Mouse (Mus musculus): ENCODE measurements around the gene Bloc1s3. TPM values are rescaled to one million over a fixed set of nuclear protein-coding genes. Genes with fewer than 3 reads are reported as not detected.

The Bloc1s3 gene
- total and polyA plus RNA-seq, 3 experiments, result 6.1 to 7.5 TPM; not detected in 1

GRCm38 (mm10) chr7:19531077-19531476, 22.9 kb upstream of the Bloc1s3 start:
- Histone ChIP-seq H3K4me1 (ENCODE audit: control insufficient read depth in 1 of 2, insufficient read depth in 2 of 2, low read length in 2 of 2) (no peaks in the 10 kb centered on the region), H3K27ac (ENCODE audit: control insufficient read depth, low read depth, low read length) (no peak overlapping the region), H3K4me3 (ENCODE audit: control insufficient read depth in 1 of 2, insufficient read depth in 1 of 2, low read depth in 2 of 2, low read length in 2 of 2) (no peak overlapping the region), H3K9me3 (replicated peaks; ENCODE audit: insufficient read depth, low read length) (no peaks in the 10 kb centered on the region), H3K27me3 (ENCODE audit: control insufficient read depth in 1 of 2, insufficient read depth in 2 of 2, low read length in 2 of 2) (no peaks in the 10 kb centered on the region), H3K9ac (ENCODE audit: control insufficient read depth, low read depth, low read length, poor library complexity, severe bottlenecking) (no peak overlapping the region), H3K79me2 (ENCODE audit: control insufficient read depth, insufficient read depth, low read length, poor library complexity) (no peaks in the 10 kb centered on the region), H3K36me3 (ENCODE audit: control insufficient read depth in 1 of 2, insufficient read depth in 2 of 2, low read length in 2 of 2) (peaks cover 0 to 6% of the 10 kb centered on the region in 2 experiments; a peak in 2 of 4 replicates)
- DNase-seq (ENCODE audit: low read depth, low spot score), result peak; percentile 39
- TF ChIP-seq MAX (IDR thresholded peaks at IDR 0.05; ENCODE audit: low read length) (no peak), ZMIZ1 (IDR thresholded peaks at IDR 0.05; ENCODE audit: low read depth, low read length) (no peak), USF2 (IDR thresholded peaks at IDR 0.05; ENCODE audit: borderline replicate concordance in 1 of 2, insufficient read depth in 1 of 2, low read depth in 1 of 2, low read length in 2 of 2) (no peak), CTCF (IDR thresholded peaks at IDR 0.05 in 2 of 3, conservative IDR thresholded peaks at IDR 0.05 in 1 of 3; ENCODE audit: control insufficient read depth in 1 of 3, insufficient read depth in 1 of 3, low read depth in 2 of 3, low read length in 3 of 3, poor library complexity in 1 of 3, severe bottlenecking in 1 of 3) (peak in 1 of 3 experiments; percentile 18; a peak in 1 of 6 replicates), KAT2A (conservative IDR thresholded peaks at IDR 0.05; ENCODE audit: low read depth, low read length) (no peak), GATA1 (IDR thresholded peaks at IDR 0.05; ENCODE audit: low read depth, low read length) (no peak), CHD1 (IDR thresholded peaks at IDR 0.05; ENCODE audit: low read depth, low read length) (no peak)

- Histone ChIP-seq H3K36me3 (ENCODE audit: control insufficient read depth in 1 of 2, insufficient read depth in 2 of 2, low read length in 2 of 2) (no peaks in the 10 kb centered on the region), H3K79me2 (ENCODE audit: control insufficient read depth, insufficient read depth, low read length, poor library complexity) (no peaks in the 10 kb centered on the region; the same call in 1 of the 2 replicates), H3K27ac (ENCODE audit: control insufficient read depth, low read depth, low read length) (no peak overlapping the region), H3K9me3 (replicated peaks; ENCODE audit: insufficient read depth, low read length) (no peaks in the 10 kb centered on the region), H3K4me1 (ENCODE audit: control insufficient read depth in 1 of 2, insufficient read depth in 2 of 2, low read length in 2 of 2) (peaks cover 0 to 4% of the 10 kb centered on the region in 2 experiments; a peak in 2 of 4 replicates), H3K9ac (ENCODE audit: control insufficient read depth, low read depth, low read length, poor library complexity, severe bottlenecking) (no peak overlapping the region), H3K4me3 (ENCODE audit: control insufficient read depth in 1 of 2, insufficient read depth in 1 of 2, low read depth in 2 of 2, low read length in 2 of 2) (no peak overlapping the region), H3K27me3 (ENCODE audit: control insufficient read depth in 1 of 2, insufficient read depth in 2 of 2, low read length in 2 of 2) (no peaks in the 10 kb centered on the region)
- TF ChIP-seq HCFC1 (IDR thresholded peaks at IDR 0.05; ENCODE audit: low read depth, low read length) (no peak), MYC (IDR thresholded peaks at IDR 0.05; ENCODE audit: low read depth, low read length) (no peak), E2F4 (IDR thresholded peaks at IDR 0.05; ENCODE audit: borderline replicate concordance, low read depth, low read length) (no peak), ZKSCAN1 (IDR thresholded peaks at IDR 0.05; ENCODE audit: low read depth, low read length) (no peak), USF2 (IDR thresholded peaks at IDR 0.05; ENCODE audit: borderline replicate concordance in 1 of 2, insufficient read depth in 1 of 2, low read depth in 1 of 2, low read length in 2 of 2) (no peak), ZC3H11A (IDR thresholded peaks at IDR 0.05; ENCODE audit: low read depth, low read length) (no peak), POLR2AphosphoS2 (IDR thresholded peaks at IDR 0.05; ENCODE audit: low read length) (no peak)
- DNase-seq (ENCODE audit: low read depth, low spot score), result no peak
Observed at GRCm38 (mm10) chr7:19525105-19525481, 16.9 kb upstream of the Bloc1s3 start.

- H3K27ac ChIP-seq (ENCODE audit: control insufficient read depth, low read depth, low read length), result no peak overlapping the region
- no peak overlapping the region for H3K4me3 ChIP-seq (ENCODE audit: control insufficient read depth in 1 of 2, insufficient read depth in 1 of 2, low read depth in 2 of 2, low read length in 2 of 2)
- DNase-seq (ENCODE audit: low read depth, low spot score), result no peak
- H3K4me1 ChIP-seq (ENCODE audit: control insufficient read depth in 1 of 2, insufficient read depth in 2 of 2, low read length in 2 of 2), result peaks cover 0 to 4% of the 10 kb centered on the region in 2 experiments; a peak in 2 of 4 replicates
- no peaks in the 10 kb centered on the region for H3K9me3 ChIP-seq (replicated peaks; ENCODE audit: insufficient read depth, low read length)
- H3K36me3 ChIP-seq (ENCODE audit: control insufficient read depth in 1 of 2, insufficient read depth in 2 of 2, low read length in 2 of 2), result no peaks in the 10 kb centered on the region
- H3K27me3 ChIP-seq (ENCODE audit: control insufficient read depth in 1 of 2, insufficient read depth in 2 of 2, low read length in 2 of 2), result no peaks in the 10 kb centered on the region
- H3K9ac ChIP-seq (ENCODE audit: control insufficient read depth, low read depth, low read length, poor library complexity, severe bottlenecking), result no peak overlapping the region
- peaks cover 2% of the 10 kb centered on the region; the same call in 1 of the 2 replicates for H3K79me2 ChIP-seq (ENCODE audit: control insufficient read depth, insufficient read depth, low read length, poor library complexity)
- TF ChIP-seq CTCF (IDR thresholded peaks at IDR 0.05 in 2 of 3, conservative IDR thresholded peaks at IDR 0.05 in 1 of 3; ENCODE audit: control insufficient read depth in 1 of 3, insufficient read depth in 1 of 3, low read depth in 2 of 3, low read length in 3 of 3, poor library complexity in 1 of 3, severe bottlenecking in 1 of 3), result no peak
- TF ChIP-seq ELF1 (IDR thresholded peaks at IDR 0.05; ENCODE audit: low read depth, low read length), result no peak
- no peak for TF ChIP-seq UBTF (IDR thresholded peaks at IDR 0.05; ENCODE audit: borderline replicate concordance, insufficient read depth, low read depth, low read length)
- TF ChIP-seq POLR2A (IDR thresholded peaks at IDR 0.05; ENCODE audit: control insufficient read depth in 1 of 2, insufficient read depth in 1 of 2, low read depth in 1 of 2, low read length in 2 of 2, poor library complexity in 1 of 2), result no peak
- TF ChIP-seq TBP (IDR thresholded peaks at IDR 0.05; ENCODE audit: low read depth, low read length), result no peak
- TF ChIP-seq SMC3 (IDR thresholded peaks at IDR 0.05; ENCODE audit: low read depth, low read length), result no peak
- TF ChIP-seq MYC (IDR thresholded peaks at IDR 0.05; ENCODE audit: low read depth, low read length), result no peak
- no peak for TF ChIP-seq KAT2A (conservative IDR thresholded peaks at IDR 0.05; ENCODE audit: low read depth, low read length)
- no peak for TF ChIP-seq BHLHE40 (IDR thresholded peaks at IDR 0.05; ENCODE audit: borderline replicate concordance, low read depth, low read length)
- no peak for TF ChIP-seq MEF2A (IDR thresholded peaks at IDR 0.05; ENCODE audit: extremely low read depth, insufficient replicate concordance, low read depth, low read length, poor library complexity, severe bottlenecking)
- no peak for TF ChIP-seq POLR2AphosphoS2 (IDR thresholded peaks at IDR 0.05; ENCODE audit: low read length)
- no peak for TF ChIP-seq E2F4 (IDR thresholded peaks at IDR 0.05; ENCODE audit: borderline replicate concordance, low read depth, low read length)
- no peak for TF ChIP-seq ZMIZ1 (IDR thresholded peaks at IDR 0.05; ENCODE audit: low read depth, low read length)
- TF ChIP-seq ZKSCAN1 (IDR thresholded peaks at IDR 0.05; ENCODE audit: low read depth, low read length), result no peak
- no peak for TF ChIP-seq RAD21 (IDR thresholded peaks at IDR 0.05; ENCODE audit: low read depth, low read length)
Observed at GRCm38 (mm10) chr7:19524420-19525104, 16.4 kb upstream of the Bloc1s3 start.
